Mouse (Mus musculus) heart, adult 2 months (tissue): Measurements from ENCODE around the gene Trp73. TPM values are rescaled to one million over a fixed set of nuclear protein-coding genes. Genes with fewer than 3 reads are reported as not detected.

Experiments used
- DNase-seq, 2 experiments: peaks; one replicate each; pipeline ENCODE4 v3.0.0; 2021
- H3K27ac ChIP-seq: fragments of 200-600 bp; 2 replicates; pipeline ENCODE4 v1.8.1; 2022
- H3K27me3 ChIP-seq: fragments of 200-500 bp; 2 replicates; pipeline ENCODE4 v1.6.1; 2012; ENCODE audit warnings: mild to moderate bottlenecking, low read length, inconsistent platforms, mixed read lengths; ENCODE audit not compliant: control insufficient read depth, insufficient read depth
- H3K36me3 ChIP-seq: fragments of 200-500 bp; 2 replicates; pipeline ENCODE4 v1.6.1; 2012; ENCODE audit warnings: low read length, inconsistent platforms; ENCODE audit not compliant: control insufficient read depth, insufficient read depth
- H3K4me1 ChIP-seq: fragments of 200-500 bp; 2 replicates; pipeline ENCODE4 v1.6.1; 2011; ENCODE audit warnings: low read length; ENCODE audit not compliant: control insufficient read depth, insufficient read depth
- H3K4me3 ChIP-seq: fragments of 200-600 bp; 2 replicates; pipeline ENCODE4 v1.8.1; 2022
- H3K79me2 ChIP-seq: fragments of 200-500 bp; replicated peaks from 2 replicates; pipeline ENCODE4 v1.6.1; 2012; ENCODE audit warnings: mild to moderate bottlenecking, inconsistent platforms, low read length, moderate library complexity, mixed read lengths; ENCODE audit not compliant: control insufficient read depth, insufficient read depth
- H3K9ac ChIP-seq: fragments of 200-500 bp; 2 replicates; pipeline ENCODE4 v1.6.1; 2012; ENCODE audit warnings: low read depth, mild to moderate bottlenecking, control low read depth, inconsistent platforms, low read length, mixed read lengths
- CTCF ChIP-seq: fragments of 200-600 bp; IDR thresholded peaks from 2 replicates; pipeline ENCODE4 v1.8.1; 2022; ENCODE audit warnings: antibody characterized with exemption, mild to moderate bottlenecking, moderate library complexity
- EP300 ChIP-seq: fragments of 200-500 bp; IDR thresholded peaks from 2 replicates; pipeline ENCODE4 v1.6.1; 2011; ENCODE audit warnings: low read depth, low read length, control low read depth; ENCODE audit not compliant: insufficient read depth
- POLR2A ChIP-seq: fragments of 200-500 bp; IDR thresholded peaks from 2 replicates; pipeline ENCODE4 v1.6.1; 2011; ENCODE audit warnings: mild to moderate bottlenecking, low read depth, low read length, control low read depth; ENCODE audit not compliant: insufficient read depth
- WGBS: fragments of 180-500 bp; shearing (Covaris S2); methylation state at CpG from one replicate; pipeline ENCODE4 v1.1.7; 2018; 5-methylcytosine and 5-hydroxymethylcytosine counted together
- intact Hi-C: fragments of 180-260 bp; cut with DNase I; formaldehyde crosslinking; loops from one replicate; pipeline ENCODE4 v1.15.1; 2025
- long read RNA-seq: library from polyadenylated mRNA; stranded (forward); transcript quantifications from one replicate; pipeline ENCODE4 v2.0.0, GENCODE M21; 2021
- polyA plus RNA-seq: library from polyadenylated mRNA; depleted of rRNA; stranded (reverse); fragments of >200 nt; gene quantifications from 2 replicates; pipeline ENCODE4 v1.2.3, GENCODE M21; 2012; rRNA removed
- total RNA-seq, 2 experiments: library from RNA; stranded (reverse); gene quantifications; 2 replicates each; pipeline ENCODE4 v1.2.3; 2021

Gene Trp73
- total RNA-seq, result not detected
- polyA plus RNA-seq, result 0.39 TPM in 1 of 2 replicates, not detected in the other
- long read RNA-seq, result 0 reads

DNA sequence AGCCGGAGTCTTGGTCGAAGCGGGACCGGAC is at the start of gene Trp73:
Trp73 (minus strand) TSS at position 27 of the 31 bp plus-strand sequence.
- no peak for TF ChIP-seq EP300
- no peak for TF ChIP-seq CTCF
- TF ChIP-seq POLR2A, result no peak
- intact Hi-C loops, result loop anchor here (5.0 to 10.0 kb wide), 2 partner anchors 128 to 185 kb away; partner anchors contain the start of genes A430005L14Rik and Lrrc47
- Histone ChIP-seq H3K79me2 (0 out of 2 replicates have a peak, but pooled peaks cover 2% of the 10 kb centered on the region), H3K4me1 (peaks cover 5% of the 10 kb centered on the region; the same call in 1 of the 2 replicates), H3K9ac (peak within 1 kb of the TSS; percentile 52), H3K27ac (no peak within 1 kb of the TSS), H3K27me3 (peaks cover 21% of the 10 kb centered on the region), H3K4me3 (peak within 1 kb of the TSS; percentile 87), H3K36me3 (no peaks in the 10 kb centered on the region)
- no peak for DNase-seq
- 0% methylated on average over 3 of the region's 4 CpGs for WGBS

DNA sequence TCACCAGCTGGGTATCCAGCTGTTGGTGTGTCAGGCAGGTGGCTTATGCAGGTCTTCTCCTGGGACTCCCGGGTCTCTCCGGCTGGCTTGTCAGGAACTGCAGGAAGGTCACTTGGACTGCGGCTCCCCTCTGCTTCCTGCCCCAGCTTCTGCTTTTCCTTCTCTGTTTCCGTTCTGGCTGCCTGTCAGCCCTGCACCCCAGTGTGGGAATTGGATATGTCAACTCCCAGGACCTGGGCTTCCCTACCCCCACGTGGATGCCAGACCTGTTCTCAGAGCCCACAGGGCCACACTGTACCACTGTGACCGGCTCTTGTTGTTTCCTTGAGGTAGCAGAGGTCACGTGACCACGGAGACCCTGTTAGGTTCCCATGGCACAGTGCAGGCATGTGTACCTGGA is 48.9 kb upstream of the Trp73 start:
- DNase-seq, result peak; percentile 45 to 53
- no peak overlapping the region for H3K4me3 ChIP-seq
- no peaks in the 10 kb centered on the region for H3K36me3 ChIP-seq
- intact Hi-C loops, result no loop called here
- H3K27ac ChIP-seq, result no peak overlapping the region; the same call in 1 of the 2 replicates
- H3K79me2 ChIP-seq, result no peaks in the 10 kb centered on the region
- H3K4me1 ChIP-seq, result peaks cover 18% of the 10 kb centered on the region
- TF ChIP-seq EP300 (0 out of 2 replicates have a peak, but pooled peaks have one; percentile 14), CTCF (no peak)
- WGBS, result 27% methylated on average over 8 of the region's 8 CpGs
- H3K27me3 ChIP-seq, result no peaks in the 10 kb centered on the region
- no peak overlapping the region for H3K9ac ChIP-seq

DNA sequence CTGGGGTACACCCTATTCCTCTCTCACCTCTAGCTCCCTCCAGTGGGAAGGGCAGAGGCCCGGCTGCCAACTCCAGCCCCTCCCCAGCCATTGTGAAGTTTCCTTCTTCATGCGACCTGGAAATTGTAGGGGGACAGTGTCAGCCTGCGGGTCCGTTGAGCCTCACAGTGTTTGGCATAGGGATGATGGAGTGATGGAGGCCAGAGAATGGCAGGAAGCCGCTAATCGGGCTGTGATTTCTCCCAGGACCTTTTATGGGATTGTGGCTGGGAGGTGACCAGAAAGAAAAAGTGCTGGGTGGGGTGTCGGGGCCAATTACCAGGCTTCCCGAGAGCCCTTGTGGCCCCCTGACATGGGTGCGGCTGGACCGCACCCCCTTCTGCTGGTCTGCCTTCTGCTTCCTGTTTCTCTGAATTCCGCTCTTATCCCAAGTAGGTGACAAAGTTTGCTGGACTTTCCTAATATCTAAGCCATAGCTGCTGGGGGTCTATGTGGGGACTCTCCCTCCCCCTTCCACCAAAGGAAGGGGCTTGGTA is 46.1 kb upstream of the Trp73 start:
- no peaks in the 10 kb centered on the region for H3K27me3 ChIP-seq
- no peak overlapping the region for H3K4me3 ChIP-seq
- no peak overlapping the region; the same call in 1 of the 2 replicates for H3K27ac ChIP-seq
- intact Hi-C loops, result no loop called here
- peaks cover 23% of the 10 kb centered on the region for H3K4me1 ChIP-seq
- no peak overlapping the region for H3K9ac ChIP-seq
- H3K36me3 ChIP-seq, result no peaks in the 10 kb centered on the region
- H3K79me2 ChIP-seq, result no peaks in the 10 kb centered on the region
- TF ChIP-seq POLR2A (no peak), CTCF (no peak), EP300 (no peak)
- 42% methylated on average over 11 of the region's 11 CpGs for WGBS
- peak in 1 of 2 experiments; percentile 30 for DNase-seq

DNA sequence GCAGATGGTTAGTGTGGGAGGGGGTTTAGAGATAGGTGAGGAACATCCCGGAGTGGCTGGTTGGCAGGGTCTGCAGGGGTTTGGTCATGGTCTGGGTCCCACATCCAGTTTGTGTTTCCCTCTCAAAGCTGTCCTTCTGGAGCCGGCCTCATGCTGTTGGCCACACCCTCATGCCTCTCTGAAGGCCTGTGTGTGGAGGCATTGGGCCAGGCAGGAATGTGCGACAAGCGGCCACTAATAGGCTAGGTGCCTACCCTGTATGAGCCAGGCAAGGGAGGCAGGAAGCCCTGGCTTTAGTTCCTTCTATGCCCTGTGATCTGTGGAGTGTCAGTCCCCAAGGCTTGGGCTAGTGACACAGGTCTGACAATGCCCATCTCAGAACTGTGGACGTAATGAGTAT is 45.0 kb upstream of the Trp73 start:
- no peak overlapping the region for H3K4me3 ChIP-seq
- peaks cover 24% of the 10 kb centered on the region for H3K4me1 ChIP-seq
- no peaks in the 10 kb centered on the region for H3K79me2 ChIP-seq
- no peak overlapping the region; the same call in 1 of the 2 replicates for H3K27ac ChIP-seq
- no peak overlapping the region for H3K9ac ChIP-seq
- no peak for TF ChIP-seq POLR2A
- no peak for TF ChIP-seq CTCF
- no peak for TF ChIP-seq EP300
- H3K36me3 ChIP-seq, result no peaks in the 10 kb centered on the region
- WGBS, result 60% methylated on average over 5 of the region's 5 CpGs
- H3K27me3 ChIP-seq, result no peaks in the 10 kb centered on the region
- no peak for DNase-seq
- intact Hi-C loops, result loop anchor here (2.0 kb wide), 1 partner anchor 18 kb away; no protein-coding TSS in a partner anchor

DNA sequence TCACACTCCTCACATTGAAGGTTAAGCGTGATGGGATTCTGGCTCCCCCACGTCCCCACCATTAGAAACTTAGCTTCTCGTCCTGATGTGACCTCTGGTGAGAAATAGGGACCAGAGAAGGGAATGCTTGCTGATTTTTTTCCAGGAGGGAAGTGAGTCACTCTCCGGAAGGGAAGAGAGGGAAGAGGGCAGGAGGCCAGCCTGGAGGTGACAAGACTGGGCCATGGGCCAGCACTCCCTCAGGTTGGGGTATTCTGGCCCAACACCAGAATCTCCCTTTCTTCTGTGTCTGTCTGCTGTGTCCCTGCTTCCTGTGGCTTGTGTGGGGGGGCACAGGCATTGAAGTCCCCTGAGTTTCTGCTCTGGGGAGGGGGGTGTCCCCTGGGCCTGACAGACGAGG is 43.6 kb upstream of the Trp73 start:
- intact Hi-C loops, result no loop called here
- H3K79me2 ChIP-seq, result no peaks in the 10 kb centered on the region
- TF ChIP-seq CTCF, result no peak
- TF ChIP-seq EP300, result no peak
- no peak for TF ChIP-seq POLR2A
- no peak overlapping the region for H3K4me3 ChIP-seq
- H3K4me1 ChIP-seq, result peaks cover 19% of the 10 kb centered on the region
- peak in 1 of 2 experiments; percentile 34 for DNase-seq
- 24% methylated on average over 5 of the region's 5 CpGs for WGBS
- no peak overlapping the region for H3K9ac ChIP-seq
- H3K27me3 ChIP-seq, result no peaks in the 10 kb centered on the region
- no peak overlapping the region for H3K27ac ChIP-seq
- no peaks in the 10 kb centered on the region for H3K36me3 ChIP-seq

DNA sequence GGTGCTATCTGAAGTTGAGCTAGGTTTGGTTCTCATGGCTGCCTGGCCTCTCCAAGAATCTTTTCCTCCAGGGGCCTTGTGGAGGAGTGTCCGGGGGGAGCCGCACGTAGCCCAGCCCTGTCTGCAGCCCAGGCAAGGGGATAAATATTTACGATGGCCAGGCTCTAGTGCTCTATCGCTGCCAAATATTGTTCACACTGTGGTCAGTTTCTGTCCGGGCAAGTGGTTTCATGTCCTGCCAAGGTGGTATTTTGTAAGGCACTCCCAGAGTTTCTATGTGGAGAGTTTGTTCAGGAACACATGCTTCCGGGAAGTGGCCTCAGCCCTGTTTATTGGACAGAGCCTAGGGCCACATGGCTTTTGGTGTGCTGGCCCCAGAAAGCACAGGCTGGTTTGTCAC is 41.0 kb upstream of the Trp73 start:
- Histone ChIP-seq H3K79me2 (no peaks in the 10 kb centered on the region), H3K9ac (no peak overlapping the region), H3K4me1 (peaks cover 13% of the 10 kb centered on the region), H3K4me3 (no peak overlapping the region), H3K36me3 (no peaks in the 10 kb centered on the region), H3K27ac (no peak overlapping the region), H3K27me3 (no peaks in the 10 kb centered on the region)
- 43% methylated on average over 7 of the region's 7 CpGs for WGBS
- peak in 1 of 2 experiments; percentile 39 for DNase-seq
- intact Hi-C loops, result no loop called here
- no peak for TF ChIP-seq POLR2A
- TF ChIP-seq CTCF, result no peak
- TF ChIP-seq EP300, result no peak

DNA sequence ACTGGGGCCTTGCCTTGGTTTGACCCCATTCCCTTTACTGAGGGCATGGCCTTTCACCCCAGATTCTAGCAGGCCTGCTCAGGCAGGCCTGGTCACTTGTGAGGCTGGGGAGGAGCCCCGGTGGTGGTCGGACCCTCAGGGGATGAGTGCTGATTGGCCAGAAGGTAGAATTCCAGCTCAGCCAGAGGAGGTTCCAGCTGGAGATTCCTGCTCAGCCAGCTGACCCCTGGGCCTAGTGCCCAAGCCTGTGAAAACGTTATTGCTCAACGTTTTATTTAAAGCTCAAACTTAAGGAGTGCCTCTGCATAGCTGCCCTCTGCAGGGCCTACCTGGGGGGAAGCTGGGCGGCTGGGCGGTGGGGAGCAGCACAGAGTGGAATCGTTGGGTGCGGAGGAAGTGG is 37.2 kb upstream of the Trp73 start:
- Histone ChIP-seq H3K79me2 (no peaks in the 10 kb centered on the region), H3K27ac (peak overlapping the region; percentile 7; the same call in 1 of the 2 replicates), H3K36me3 (no peaks in the 10 kb centered on the region), H3K27me3 (no peaks in the 10 kb centered on the region), H3K4me3 (no peak overlapping the region), H3K9ac (no peak overlapping the region), H3K4me1 (peaks cover 6% of the 10 kb centered on the region)
- TF ChIP-seq CTCF, result no peak
- no peak for TF ChIP-seq POLR2A
- TF ChIP-seq EP300, result no peak
- intact Hi-C loops, result no loop called here
- WGBS, result 45% methylated on average over 8 of the region's 8 CpGs
- peak; percentile 67 to 75 for DNase-seq
